Mouse (Mus musculus) urinary bladder, adult 18-20 months (tissue): ENCODE measurements around the gene Ckap2l.

Experiments used
- DNase-seq, 2 experiments: peaks; one replicate each; pipeline ENCODE4 v3.0.0; 2022; ENCODE audit warnings: low spot score in 2 of 2, mixed read lengths in 2 of 2

Gene Ckap2l

GRCm38 (mm10) chr2:129233803-129234477, 63.1 kb downstream of the Ckap2l start:
- DNase-seq: no peak

- no peak for DNase-seq
Measured at GRCm38 (mm10) chr2:129233218-129233617, 63.8 kb downstream of the Ckap2l start.

GRCm38 (mm10) chr2:129232484-129232883, 64.5 kb downstream of the Ckap2l start:
- no peak for DNase-seq

GRCm38 (mm10) chr2:129232023-129232422, 65.0 kb downstream of the Ckap2l start:
- DNase-seq: no peak

GRCm38 (mm10) chr2:129229316-129229715, 67.7 kb downstream of the Ckap2l start:
- DNase-seq: no peak

GRCm38 (mm10) chr2:129228571-129228970, 68.4 kb downstream of the Ckap2l start:
- DNase-seq: no peak

GRCm38 (mm10) chr2:129227709-129228108, 69.3 kb downstream of the Ckap2l start:
- DNase-seq: no peak

GRCm38 (mm10) chr2:129227011-129227529, 69.9 kb downstream of the Ckap2l start:
- DNase-seq: no peak

GRCm38 (mm10) chr2:129226296-129226851, 70.6 kb downstream of the Ckap2l start:
- DNase-seq: no peak

GRCm38 (mm10) chr2:129225251-129225819, 71.7 kb downstream of the Ckap2l start:
- DNase-seq: no peak

GRCm38 (mm10) chr2:129224178-129224577, 72.8 kb downstream of the Ckap2l start:
- no peak for DNase-seq

GRCm38 (mm10) chr2:129221097-129221632, 75.8 kb downstream of the Ckap2l start:
- no peak for DNase-seq

GRCm38 (mm10) chr2:129218537-129219105, 78.4 kb downstream of the Ckap2l start:
- no peak for DNase-seq
